Mouse (Mus musculus) intestine, postnatal 0 days (tissue): ENCODE data around the gene Acy3. TPM values are rescaled to one million over a fixed set of nuclear protein-coding genes. Genes with fewer than 3 reads are reported as not detected.
A peak's percentile ranks its signal among the peaks of the same experiment; 100 is the strongest.
"Not testable (repeated sequence)": the region's sequence is repeated elsewhere in the genome, so short reads cannot be mapped to it uniquely, and the experiment has no call there.

Experiments used
- ATAC-seq: fragments of 200-750 bp; cut with Nextera tagmentation; 2 replicates; pipeline ENCODE4 v1.8.0; 2017; ENCODE audit warnings: mild to moderate bottlenecking, moderate TSS enrichment, moderate library complexity
- H3K27ac ChIP-seq: fragments of 300-500 bp; sonication (generic); 2 replicates; pipeline ENCODE4 v1.5.1; 2014; ENCODE audit warnings: mild to moderate bottlenecking, low read depth, low read length, moderate library complexity
- H3K27me3 ChIP-seq: fragments of 300-500 bp; sonication (generic); replicated peaks from 2 replicates; pipeline ENCODE4 v1.6.1; 2014; ENCODE audit warnings: low read length, mixed read lengths; ENCODE audit not compliant: control insufficient read depth, insufficient read depth
- H3K36me3 ChIP-seq: fragments of 300-500 bp; sonication (generic); 2 replicates; pipeline ENCODE4 v1.6.1; 2014; ENCODE audit warnings: mild to moderate bottlenecking, moderate library complexity; ENCODE audit not compliant: control insufficient read depth, insufficient read depth
- H3K4me1 ChIP-seq: fragments of 300-500 bp; sonication (generic); replicated peaks from 2 replicates; pipeline ENCODE4 v1.6.1; 2014; ENCODE audit warnings: antibody characterized with exemption, low read length, mixed read lengths; ENCODE audit not compliant: control insufficient read depth, insufficient read depth
- H3K4me2 ChIP-seq: fragments of 300-500 bp; sonication (generic); replicated peaks from 2 replicates; pipeline ENCODE4 v1.6.1; 2014; ENCODE audit warnings: low read depth, mild to moderate bottlenecking, moderate library complexity
- H3K4me3 ChIP-seq: fragments of 300-500 bp; sonication (generic); 2 replicates; pipeline ENCODE4 v1.5.1; 2014; ENCODE audit warnings: low read depth, low read length
- H3K9ac ChIP-seq: fragments of 300-500 bp; sonication (generic); 2 replicates; pipeline ENCODE4 v1.6.1; 2014; ENCODE audit warnings: mild to moderate bottlenecking, low read depth, low read length
- H3K9me3 ChIP-seq: fragments of 300-500 bp; sonication (generic); 2 replicates; pipeline ENCODE4 v1.6.1; 2016; ENCODE audit warnings: mixed run types; ENCODE audit not compliant: control insufficient read depth
- CTCF ChIP-seq: sonication (generic); IDR thresholded peaks from 2 replicates; pipeline ENCODE4 v1.5.1; 2016; ENCODE audit warnings: low read depth, mild to moderate bottlenecking, control low read depth, antibody characterized with exemption, moderate library complexity
- WGBS: fragments of 180-500 bp; shearing (Covaris S2); extraction: QIAGEN DNeasy Blood & Tissue Kit; methylation state at CpG from one replicate; pipeline ENCODE4 v1.1.7; 2014; 5-methylcytosine and 5-hydroxymethylcytosine counted together
- polyA plus RNA-seq: library from polyadenylated mRNA; unstranded; fragments of >200 nt; fragmentation: Nextera tagmentation; extraction: Ambion mirVana; gene quantifications from 2 replicates; pipeline ENCODE4 v1.2.1, GENCODE M21; 2015

Gene Acy3
- polyA plus RNA-seq, 1 experiment from 2014 or later, result 32.3 TPM

GRCm38 (mm10) chr19:3948546-3948945 is 37.8 kb upstream of the Acy3 start:
- no peaks in the 10 kb centered on the region for H3K9me3 ChIP-seq
- WGBS, result 68% methylated on average over 14 of the region's 14 CpGs
- H3K4me1 ChIP-seq, result 0 out of 2 replicates have a peak, but pooled peaks cover under 1% of the 10 kb centered on the region
- TF ChIP-seq CTCF, result no peak
- H3K4me3 ChIP-seq, result no peak overlapping the region
- H3K36me3 ChIP-seq, result peaks cover 23% of the 10 kb centered on the region
- no peak overlapping the region for H3K9ac ChIP-seq
- no peak overlapping the region for H3K27ac ChIP-seq
- no peaks in the 10 kb centered on the region for H3K27me3 ChIP-seq
- H3K4me2 ChIP-seq, result no peak overlapping the region
- ATAC-seq, result no peak

DNA sequence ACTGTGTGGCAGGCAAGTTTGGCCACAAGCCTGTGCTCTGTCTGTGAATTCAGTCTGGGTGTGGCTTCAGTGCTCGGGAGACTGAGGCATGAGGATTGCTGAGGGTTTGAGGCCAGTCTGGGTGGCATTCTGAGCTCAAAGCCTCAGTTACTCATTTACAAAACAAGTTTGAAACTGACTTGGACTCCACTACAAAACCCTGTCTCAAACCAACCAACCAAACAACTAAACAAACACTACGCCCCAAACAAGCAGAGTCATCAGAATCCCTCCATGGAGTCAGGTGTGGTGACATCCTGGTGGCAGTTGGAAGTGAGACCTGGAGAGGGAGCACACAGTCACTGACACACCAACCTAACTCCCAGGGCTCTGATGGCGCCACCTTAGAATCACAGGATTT is 36.0 kb upstream of the Acy3 start:
- no peaks in the 10 kb centered on the region for H3K9me3 ChIP-seq

GRCm38 (mm10) chr19:3951461-3951860 is 34.9 kb upstream of the Acy3 start:
- no peak overlapping the region for H3K9ac ChIP-seq
- no peak for ATAC-seq
- peaks cover 23% of the 10 kb centered on the region for H3K36me3 ChIP-seq

More for the DNA sequence above, 36.0 kb upstream of the Acy3 start:
- H3K4me1 ChIP-seq, result no peaks in the 10 kb centered on the region
- H3K36me3 ChIP-seq, result peaks cover 23% of the 10 kb centered on the region
- WGBS, result 71% methylated on average over 3 of the region's 3 CpGs
- no peak overlapping the region for H3K4me3 ChIP-seq
- H3K9ac ChIP-seq, result no peak overlapping the region
- H3K27me3 ChIP-seq, result no peaks in the 10 kb centered on the region
- H3K27ac ChIP-seq, result no peak overlapping the region
- H3K4me2 ChIP-seq, result no peak overlapping the region
- no peak for TF ChIP-seq CTCF
- no peak for ATAC-seq

GRCm38 (mm10) chr19:3952099-3952498 is 34.3 kb upstream of the Acy3 start:
- no peak for ATAC-seq
- no peak overlapping the region for H3K27ac ChIP-seq
- TF ChIP-seq CTCF, result no peak
- no peaks in the 10 kb centered on the region for H3K9me3 ChIP-seq
- no peak overlapping the region for H3K9ac ChIP-seq
- no peak overlapping the region for H3K4me2 ChIP-seq
- peaks cover 21% of the 10 kb centered on the region for H3K36me3 ChIP-seq
- no peaks in the 10 kb centered on the region for H3K27me3 ChIP-seq
- H3K4me1 ChIP-seq, result no peaks in the 10 kb centered on the region
- H3K4me3 ChIP-seq, result no peak overlapping the region
- 41% methylated on average over 1 of the region's 1 CpGs for WGBS

More at GRCm38 (mm10) chr19:3951461-3951860, 34.9 kb upstream of the Acy3 start:
- no peak overlapping the region for H3K4me3 ChIP-seq
- H3K4me2 ChIP-seq, result no peak overlapping the region
- H3K27me3 ChIP-seq, result no peaks in the 10 kb centered on the region
- no peaks in the 10 kb centered on the region for H3K9me3 ChIP-seq
- H3K27ac ChIP-seq, result no peak overlapping the region
- no peak for TF ChIP-seq CTCF
- H3K4me1 ChIP-seq, result no peaks in the 10 kb centered on the region

DNA sequence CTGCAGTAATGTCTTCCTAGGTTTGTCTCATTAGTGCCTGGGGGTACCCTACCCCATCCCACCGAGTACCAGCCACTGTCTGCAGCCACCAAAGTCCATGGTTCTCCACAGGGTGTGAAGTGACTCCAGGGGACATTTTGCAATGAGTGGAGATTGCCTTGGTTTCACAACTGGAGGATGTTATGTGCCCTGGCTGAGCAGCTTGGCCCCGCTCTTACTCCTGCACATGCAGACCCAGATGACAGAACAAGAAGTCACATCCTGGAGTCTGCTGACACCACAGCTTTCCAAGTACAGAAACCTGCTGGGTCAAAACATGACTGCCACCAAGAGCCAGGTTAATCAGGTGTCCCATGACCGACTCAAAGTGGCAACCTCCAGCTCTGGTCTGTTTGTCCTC is 31.3 kb upstream of the Acy3 start:
- no peak overlapping the region for H3K27ac ChIP-seq
- no peaks in the 10 kb centered on the region for H3K9me3 ChIP-seq
- peak; percentile 54 for ATAC-seq
- H3K4me2 ChIP-seq, result no peak overlapping the region
- WGBS, result 57% methylated on average over 3 of the region's 3 CpGs
- no peaks in the 10 kb centered on the region for H3K36me3 ChIP-seq
- H3K4me1 ChIP-seq, result no peaks in the 10 kb centered on the region
- TF ChIP-seq CTCF, result no peak
- H3K4me3 ChIP-seq, result no peak overlapping the region
- H3K27me3 ChIP-seq, result no peaks in the 10 kb centered on the region
- H3K9ac ChIP-seq, result no peak overlapping the region

DNA sequence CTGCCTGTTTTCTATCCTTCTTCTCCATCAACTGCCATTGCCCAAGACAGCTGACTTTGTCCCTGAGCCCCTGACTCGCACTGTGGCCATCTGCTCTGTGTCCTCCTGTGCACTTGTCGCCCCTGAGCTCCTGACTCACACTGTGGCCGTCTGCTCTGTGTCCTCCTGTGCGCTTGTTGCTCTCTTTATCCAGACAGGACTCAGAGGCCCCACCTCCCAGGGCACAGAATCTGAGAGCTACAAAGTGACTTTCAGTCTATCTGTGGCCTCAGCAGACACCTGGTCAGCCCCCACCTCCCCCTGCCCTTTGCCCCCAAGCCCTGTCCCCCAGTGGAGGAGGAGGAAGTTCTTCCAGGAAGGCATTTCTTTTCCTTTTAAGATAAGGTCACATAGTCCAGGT is 30.6 kb upstream of the Acy3 start:
- H3K27ac ChIP-seq, result no peak overlapping the region
- no peaks in the 10 kb centered on the region for H3K4me1 ChIP-seq
- H3K4me2 ChIP-seq, result no peak overlapping the region
- 22% methylated on average over 4 of the region's 4 CpGs for WGBS
- ATAC-seq, result peak; percentile 60
- no peak for TF ChIP-seq CTCF
- H3K27me3 ChIP-seq, result no peaks in the 10 kb centered on the region
- no peaks in the 10 kb centered on the region for H3K36me3 ChIP-seq
- H3K9me3 ChIP-seq, result no peaks in the 10 kb centered on the region
- H3K9ac ChIP-seq, result no peak overlapping the region
- no peak overlapping the region for H3K4me3 ChIP-seq

GRCm38 (mm10) chr19:3957296-3958036 is 28.9 kb upstream of the Acy3 start:
- not testable (repeated sequence) for H3K9ac ChIP-seq, ATAC-seq
- 87% methylated on average over 5 of the region's 5 CpGs for WGBS

More at GRCm38 (mm10) chr19:3957296-3958036, 28.9 kb upstream of the Acy3 start:
- H3K27me3 ChIP-seq, H3K27ac ChIP-seq, H3K4me3 ChIP-seq, H3K9me3 ChIP-seq, H3K36me3 ChIP-seq, H3K4me1 ChIP-seq, H3K4me2 ChIP-seq: not testable (repeated sequence)
